Mouse (Mus musculus) hindbrain, embryonic 14.5 days (tissue): ENCODE measurements around the gene Ccnd3. TPM values are rescaled to one million over a fixed set of nuclear protein-coding genes. Genes with fewer than 3 reads are reported as not detected.

ENCODE experiments used
- ATAC-seq: fragments of 200-750 bp; cut with Nextera tagmentation; 2 replicates; pipeline ENCODE4 v1.8.0; 2017; ENCODE audit warnings: moderate number of reproducible peaks, mild to moderate bottlenecking, moderate TSS enrichment, moderate library complexity; ENCODE audit not compliant: low FRiP score
- DNase-seq: peaks from one replicate; pipeline ENCODE4 v3.0.0-alpha.2; 2015; ENCODE audit warnings: low spot score
- H3K27ac ChIP-seq: fragments of 300-500 bp; sonication (generic); 2 replicates; pipeline ENCODE4 v1.5.1; 2014; ENCODE audit warnings: mild to moderate bottlenecking, moderate library complexity
- H3K27me3 ChIP-seq: fragments of 300-500 bp; sonication (generic); 2 replicates; pipeline ENCODE4 v1.6.1; 2014; ENCODE audit warnings: mild to moderate bottlenecking, low read length, mixed read lengths; ENCODE audit not compliant: control insufficient read depth, insufficient read depth
- H3K36me3 ChIP-seq: fragments of 300-500 bp; sonication (generic); replicated peaks from 2 replicates; pipeline ENCODE4 v1.6.1; 2014; ENCODE audit not compliant: control insufficient read depth, insufficient read depth
- H3K4me1 ChIP-seq: fragments of 300-500 bp; sonication (generic); replicated peaks from 2 replicates; pipeline ENCODE4 v1.6.1; 2014; ENCODE audit warnings: antibody characterized with exemption, low read length, mixed read lengths; ENCODE audit not compliant: control insufficient read depth, insufficient read depth
- H3K4me2 ChIP-seq: fragments of 300-500 bp; sonication (generic); replicated peaks from 2 replicates; pipeline ENCODE4 v1.6.1; 2014; ENCODE audit warnings: mild to moderate bottlenecking, moderate library complexity
- H3K4me3 ChIP-seq: fragments of 300-500 bp; sonication (generic); replicated peaks from 2 replicates; pipeline ENCODE4 v1.5.1; 2014; ENCODE audit warnings: mild to moderate bottlenecking, low read length
- H3K9ac ChIP-seq: fragments of 300-500 bp; sonication (generic); 2 replicates; pipeline ENCODE4 v1.6.1; 2014
- H3K9me3 ChIP-seq: fragments of 300-500 bp; sonication (generic); 2 replicates; pipeline ENCODE4 v1.6.1; 2016; ENCODE audit warnings: low read length; ENCODE audit not compliant: control insufficient read depth
- WGBS: fragments of 180-500 bp; shearing (Covaris S2); extraction: QIAGEN DNeasy Blood & Tissue Kit; methylation state at CpG from one replicate; pipeline ENCODE4 v1.1.7; 2014; 5-methylcytosine and 5-hydroxymethylcytosine counted together
- polyA plus RNA-seq: library from polyadenylated mRNA; unstranded; fragments of >200 nt; fragmentation: Nextera tagmentation; extraction: Ambion mirVana; gene quantifications from 2 replicates; pipeline ENCODE4 v1.2.1, GENCODE M21; 2014

Ccnd3 gene
- polyA plus RNA-seq, 1 experiment from 2014 or later, result 80.3 TPM

DNA sequence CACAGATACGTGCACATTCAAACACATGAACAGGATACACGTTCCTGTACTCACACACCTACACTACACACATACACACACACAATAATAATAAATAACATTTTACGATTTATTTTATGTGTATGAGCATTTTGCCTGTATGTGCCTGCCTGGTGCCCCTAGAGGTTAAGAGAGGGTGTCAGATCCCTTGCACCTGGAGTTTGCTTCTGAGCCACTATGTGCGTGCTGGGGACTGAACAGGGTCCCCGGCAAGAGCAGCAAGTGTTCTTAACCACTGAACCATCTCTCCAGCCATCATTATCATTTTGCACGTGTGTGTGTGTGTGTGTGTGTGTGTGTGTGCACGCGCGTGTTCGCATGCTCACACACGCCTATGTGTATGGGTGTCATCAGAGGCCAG is 24.7 kb downstream of the Ccnd3 start:
- peaks cover 9% of the 10 kb centered on the region; the same call in 1 of the 2 replicates for H3K4me1 ChIP-seq
- no peak overlapping the region for H3K9ac ChIP-seq
- WGBS, result 93% methylated on average over 11 of the region's 11 CpGs
- no peak overlapping the region for H3K4me3 ChIP-seq
- no peak overlapping the region for H3K4me2 ChIP-seq
- no peaks in the 10 kb centered on the region for H3K9me3 ChIP-seq
- no peaks in the 10 kb centered on the region for H3K36me3 ChIP-seq
- no peaks in the 10 kb centered on the region for H3K27me3 ChIP-seq
- no peak overlapping the region for H3K27ac ChIP-seq
- ATAC-seq (no peak), DNase-seq (no peak)

DNA sequence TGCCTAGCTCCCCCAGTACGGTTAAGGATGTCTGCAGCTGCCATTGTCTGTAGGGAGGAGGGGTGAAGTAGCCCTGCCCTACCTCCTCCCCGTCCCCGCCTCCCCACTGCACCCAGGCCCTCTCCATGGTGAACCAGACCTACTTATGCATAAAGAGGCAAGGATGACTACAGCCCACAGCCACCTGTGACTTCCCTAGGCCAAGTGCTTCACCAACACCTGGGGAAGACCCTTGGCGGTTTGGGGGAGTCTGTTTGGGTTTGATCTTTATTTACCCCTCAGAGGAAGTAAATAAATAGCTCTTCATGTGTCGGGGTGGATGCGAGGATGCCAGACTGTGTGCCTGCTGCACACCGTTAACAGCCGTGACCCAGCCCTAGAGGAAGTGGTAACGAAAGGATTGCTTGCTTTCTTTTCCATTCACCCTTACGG is 26.6 kb downstream of the Ccnd3 start:
- Histone ChIP-seq H3K9me3 (no peaks in the 10 kb centered on the region), H3K9ac (no peak overlapping the region), H3K36me3 (no peaks in the 10 kb centered on the region), H3K27ac (no peak overlapping the region), H3K4me1 (peaks cover 9% of the 10 kb centered on the region; the same call in 1 of the 2 replicates), H3K27me3 (no peaks in the 10 kb centered on the region), H3K4me3 (no peak overlapping the region), H3K4me2 (no peak overlapping the region)
- WGBS, result 61% methylated on average over 10 of the region's 10 CpGs
- ATAC-seq (no peak), DNase-seq (no peak)

DNA sequence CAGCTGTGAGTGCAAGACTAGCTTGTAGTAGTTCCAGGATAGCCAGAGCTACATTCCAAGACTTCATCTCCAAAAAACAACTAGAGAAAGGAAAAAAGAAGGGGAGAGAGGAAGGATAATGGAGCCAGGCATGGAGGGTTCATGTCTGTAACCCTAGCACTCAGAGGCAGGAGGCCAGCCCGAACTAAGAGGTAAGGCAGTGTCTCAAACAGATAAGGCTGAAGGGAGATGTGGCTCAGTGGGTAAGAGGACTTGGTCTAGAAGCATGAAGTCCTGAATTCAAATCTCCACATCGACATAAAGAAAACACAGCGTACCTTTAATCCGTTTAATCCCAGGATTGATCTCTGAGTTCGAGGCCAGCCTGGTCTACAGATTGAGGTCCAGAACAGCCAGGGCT is 27.5 kb downstream of the Ccnd3 start:
- Histone ChIP-seq H3K9me3 (no peaks in the 10 kb centered on the region), H3K4me3 (no peak overlapping the region), H3K9ac (no peak overlapping the region), H3K4me1 (peaks cover 8% of the 10 kb centered on the region; the same call in 1 of the 2 replicates), H3K27ac (no peak overlapping the region), H3K27me3 (no peaks in the 10 kb centered on the region), H3K4me2 (no peak overlapping the region), H3K36me3 (no peaks in the 10 kb centered on the region)
- ATAC-seq (no peak), DNase-seq (no peak)
- 94% methylated on average over 5 of the region's 5 CpGs for WGBS

DNA sequence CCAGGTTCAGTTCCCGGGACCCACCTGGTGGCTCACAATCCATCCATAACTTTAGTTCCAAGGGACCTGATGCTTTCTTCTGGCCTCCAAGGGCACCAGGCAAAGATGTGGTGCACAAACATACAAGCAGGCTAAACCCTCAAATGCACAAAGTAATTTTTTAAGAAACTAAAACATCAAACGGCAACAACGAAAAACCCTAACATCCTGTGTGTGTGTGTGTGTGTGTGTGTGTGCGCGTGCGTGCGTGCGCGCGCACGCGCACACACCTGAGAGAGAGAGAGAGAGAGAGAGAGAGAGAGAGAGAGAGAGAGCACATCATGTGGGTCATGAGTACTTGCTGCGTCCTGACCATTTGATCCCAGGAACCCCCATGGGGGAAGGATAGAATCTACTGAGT is 28.8 kb downstream of the Ccnd3 start:
- H3K27ac ChIP-seq, result no peak overlapping the region
- no peak for DNase-seq
- H3K9ac ChIP-seq, result no peak overlapping the region
- no peaks in the 10 kb centered on the region for H3K9me3 ChIP-seq
- H3K4me2 ChIP-seq, result no peak overlapping the region
- H3K36me3 ChIP-seq, result no peaks in the 10 kb centered on the region
- H3K4me3 ChIP-seq, result no peak overlapping the region
- H3K4me1 ChIP-seq, result no peaks in the 10 kb centered on the region
- 93% methylated on average over 13 of the region's 13 CpGs for WGBS
- no peaks in the 10 kb centered on the region for H3K27me3 ChIP-seq
- ATAC-seq, result no peak

DNA sequence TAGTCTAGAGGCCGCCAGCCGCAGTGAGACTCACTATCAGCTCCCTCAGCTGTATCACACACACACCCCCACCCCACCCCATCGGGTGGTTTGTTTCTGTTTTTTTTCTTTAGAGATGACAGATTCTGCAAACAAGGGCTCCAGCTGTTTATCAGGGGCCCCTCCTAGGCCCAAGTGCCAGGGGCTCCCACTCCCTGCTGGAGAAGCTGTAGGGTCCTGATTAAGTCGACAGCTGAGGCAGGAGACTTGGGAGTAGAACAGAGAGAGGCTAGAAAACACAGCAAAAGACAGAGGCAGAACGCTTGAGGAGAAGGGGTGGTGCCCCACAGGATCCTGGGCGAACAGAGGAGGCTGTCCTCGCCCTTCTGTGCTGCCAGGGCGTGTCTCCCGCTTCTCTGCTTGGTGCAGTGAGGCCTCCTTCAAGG is 31.0 kb downstream of the Ccnd3 start:
- 73% methylated on average over 9 of the region's 9 CpGs for WGBS
- H3K36me3 ChIP-seq, result no peaks in the 10 kb centered on the region
- H3K4me2 ChIP-seq, result no peak overlapping the region

DNA sequence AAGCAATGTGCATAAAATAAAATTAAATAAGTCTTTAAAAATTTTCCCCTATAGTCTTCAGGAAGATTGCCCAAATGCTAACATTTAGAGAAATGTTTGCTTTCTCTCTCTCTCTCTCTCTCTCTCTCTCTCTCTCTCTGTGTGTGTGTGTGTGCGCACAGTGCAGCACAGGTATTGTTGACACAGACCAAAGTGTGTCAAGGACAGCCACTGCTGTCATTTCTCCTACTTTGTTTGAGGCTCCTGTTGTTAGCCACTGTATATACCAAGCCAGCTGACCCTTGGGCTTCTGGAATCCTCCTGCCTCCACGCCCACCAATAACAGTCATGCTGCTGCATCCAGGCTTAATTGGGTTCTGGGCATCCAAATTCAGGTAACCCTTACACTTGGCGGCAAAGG is 33.2 kb downstream of the Ccnd3 start:
- Histone ChIP-seq H3K9ac (no peak overlapping the region), H3K4me2 (no peak overlapping the region), H3K36me3 (no peaks in the 10 kb centered on the region), H3K9me3 (no peaks in the 10 kb centered on the region), H3K27ac (no peak overlapping the region), H3K27me3 (no peaks in the 10 kb centered on the region), H3K4me3 (no peak overlapping the region), H3K4me1 (no peaks in the 10 kb centered on the region)
- 92% methylated on average over 3 of the region's 3 CpGs for WGBS
- ATAC-seq (no peak), DNase-seq (no peak)

More for the DNA sequence above, 31.0 kb downstream of the Ccnd3 start:
- Histone ChIP-seq H3K27ac (no peak overlapping the region), H3K4me1 (no peaks in the 10 kb centered on the region), H3K9me3 (no peaks in the 10 kb centered on the region), H3K27me3 (no peaks in the 10 kb centered on the region), H3K9ac (no peak overlapping the region), H3K4me3 (no peak overlapping the region)
- no peak for DNase-seq
- no peak for ATAC-seq

DNA sequence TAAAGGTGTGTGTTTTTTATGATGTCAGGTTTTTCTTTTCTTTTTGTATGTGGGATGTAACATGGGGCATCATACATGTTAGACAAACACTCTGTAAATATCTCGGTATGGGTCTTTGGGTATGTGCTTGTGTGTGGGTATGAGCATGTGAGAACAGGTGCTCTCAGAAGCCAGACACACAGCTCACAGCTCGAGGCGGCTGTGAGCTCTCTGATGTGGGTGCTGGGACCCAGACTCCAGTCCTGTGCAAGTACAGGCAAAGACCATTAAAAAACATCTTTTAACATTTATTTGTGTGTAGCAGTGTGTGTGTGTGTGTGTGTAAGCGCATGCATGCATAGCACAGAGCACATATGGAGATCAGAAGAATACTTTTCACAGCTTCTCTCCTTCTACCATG is 34.3 kb downstream of the Ccnd3 start:
- Histone ChIP-seq H3K4me2 (no peak overlapping the region), H3K9ac (no peak overlapping the region), H3K9me3 (no peaks in the 10 kb centered on the region), H3K4me1 (no peaks in the 10 kb centered on the region), H3K27ac (no peak overlapping the region), H3K27me3 (no peaks in the 10 kb centered on the region), H3K4me3 (no peak overlapping the region), H3K36me3 (no peaks in the 10 kb centered on the region)
- ATAC-seq (no peak), DNase-seq (no peak)
- WGBS, result 91% methylated on average over 4 of the region's 4 CpGs

DNA sequence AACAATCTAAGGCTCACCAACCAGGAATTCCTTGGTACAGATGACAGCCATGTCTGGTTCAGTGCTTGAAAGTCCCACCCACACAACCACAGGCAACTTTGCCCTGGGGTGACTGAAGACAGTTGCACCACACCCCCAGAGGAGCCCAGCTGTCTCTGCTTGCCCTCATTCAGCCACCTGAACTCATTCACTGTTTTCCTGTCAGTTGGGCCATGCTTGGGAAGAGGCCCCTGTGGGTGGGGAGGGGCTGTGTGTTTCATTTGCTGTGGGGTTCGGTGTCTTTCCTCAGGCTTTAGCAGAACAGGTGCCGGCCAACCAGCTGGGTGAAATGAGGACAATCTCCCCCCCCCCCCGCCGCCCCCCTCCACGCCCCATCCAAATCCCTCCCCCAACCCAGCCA is 37.2 kb downstream of the Ccnd3 start:
- no peak for ATAC-seq
- WGBS, result 65% methylated on average over 4 of the region's 5 CpGs
- Histone ChIP-seq H3K27ac (no peak overlapping the region), H3K27me3 (no peaks in the 10 kb centered on the region), H3K36me3 (no peaks in the 10 kb centered on the region), H3K9ac (no peak overlapping the region), H3K4me2 (no peak overlapping the region), H3K4me3 (no peak overlapping the region), H3K9me3 (no peaks in the 10 kb centered on the region), H3K4me1 (no peaks in the 10 kb centered on the region)
- DNase-seq, result no peak

DNA sequence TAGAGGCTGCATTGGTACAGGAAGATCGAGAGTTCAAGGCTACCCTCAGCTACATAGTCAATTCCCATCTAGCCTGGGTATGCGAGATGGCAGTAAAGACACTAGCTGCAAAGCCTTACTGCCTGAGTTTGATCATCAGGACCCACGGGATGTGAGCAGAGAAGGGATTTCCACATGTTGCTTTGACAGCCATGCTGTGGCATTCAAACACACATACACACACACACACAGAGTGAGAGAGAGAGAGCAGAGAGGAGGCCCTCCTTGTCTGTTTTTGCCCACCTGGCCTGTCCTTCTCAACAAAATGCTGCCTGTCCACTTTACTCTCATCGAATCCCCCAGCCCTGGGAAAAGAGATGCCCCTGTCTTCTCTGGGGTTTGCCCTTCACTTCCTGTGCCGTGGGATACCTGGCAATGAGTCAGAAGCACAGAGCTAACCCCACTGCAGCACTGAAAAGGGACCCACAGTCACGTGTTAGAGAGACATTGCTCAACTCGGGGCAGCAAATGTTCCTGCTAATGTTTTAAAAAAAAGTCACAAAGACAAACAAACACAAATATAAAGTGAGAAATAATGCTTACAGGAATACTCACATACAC is 38.3 kb downstream of the Ccnd3 start:
- no peaks in the 10 kb centered on the region for H3K27me3 ChIP-seq
- no peak overlapping the region for H3K4me3 ChIP-seq
- no peak overlapping the region for H3K27ac ChIP-seq
- H3K36me3 ChIP-seq, result no peaks in the 10 kb centered on the region
- no peak overlapping the region for H3K9ac ChIP-seq
- no peaks in the 10 kb centered on the region for H3K4me1 ChIP-seq
- 82% methylated on average over 7 of the region's 7 CpGs for WGBS
- H3K9me3 ChIP-seq, result no peaks in the 10 kb centered on the region
- DNase-seq (no peak), ATAC-seq (no peak)
- no peak overlapping the region for H3K4me2 ChIP-seq

DNA sequence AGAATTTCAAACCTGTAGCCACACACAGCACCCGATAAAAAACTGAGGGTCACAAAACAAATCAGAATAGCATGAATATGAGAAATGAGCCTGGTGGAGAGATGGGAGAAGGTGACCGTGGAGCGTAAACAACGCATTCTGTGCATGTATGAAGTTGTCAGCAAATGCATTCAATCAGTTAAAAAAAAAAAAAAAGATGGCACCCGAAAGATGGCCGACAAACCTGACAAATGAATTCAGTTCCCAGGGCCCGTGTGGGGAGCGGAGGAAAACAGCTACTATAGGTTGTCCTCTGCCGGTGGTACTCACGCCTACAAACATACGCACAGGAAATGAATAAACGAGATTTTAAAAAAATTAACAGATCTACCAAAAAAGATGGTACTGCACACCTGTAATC is 40.3 kb downstream of the Ccnd3 start:
- DNase-seq (no peak), ATAC-seq (no peak)
- H3K4me3 ChIP-seq, result no peak overlapping the region
- WGBS, result 90% methylated on average over 12 of the region's 12 CpGs
- no peaks in the 10 kb centered on the region for H3K4me1 ChIP-seq
- H3K9ac ChIP-seq, result no peak overlapping the region
- no peak overlapping the region for H3K4me2 ChIP-seq
- H3K27ac ChIP-seq, result no peak overlapping the region; the same call in 1 of the 2 replicates
- H3K36me3 ChIP-seq, result no peaks in the 10 kb centered on the region
- no peaks in the 10 kb centered on the region for H3K9me3 ChIP-seq
- H3K27me3 ChIP-seq, result no peaks in the 10 kb centered on the region
